Mouse (Mus musculus) liver, embryonic 13.5 days (tissue): Measurements from ENCODE around the gene Adam12. TPM values are rescaled to one million over a fixed set of nuclear protein-coding genes. Genes with fewer than 3 reads are reported as not detected.
A peak's percentile ranks its signal among the peaks of the same experiment; 100 is the strongest.

Experiments
- ATAC-seq: fragments of 200-750 bp; cut with Nextera tagmentation; 2 replicates; pipeline ENCODE4 v1.8.0; 2017; ENCODE audit warnings: low read depth, mild to moderate bottlenecking, moderate number of reproducible peaks, moderate library complexity
- DNase-seq: peaks from one replicate; pipeline ENCODE4 v3.0.0; 2022
- H3K27ac ChIP-seq: fragments of 300-500 bp; sonication (generic); 2 replicates; pipeline ENCODE4 v1.5.1; 2015; ENCODE audit warnings: moderate library complexity, mild to moderate bottlenecking, inconsistent platforms
- H3K27me3 ChIP-seq: fragments of 300-500 bp; sonication (generic); 2 replicates; pipeline ENCODE4 v1.6.1; 2015; ENCODE audit warnings: mild to moderate bottlenecking, inconsistent platforms
- H3K36me3 ChIP-seq: fragments of 300-500 bp; sonication (generic); 2 replicates; pipeline ENCODE4 v1.6.1; 2015; ENCODE audit warnings: mild to moderate bottlenecking, inconsistent platforms
- H3K4me1 ChIP-seq: fragments of 300-500 bp; sonication (generic); replicated peaks from 2 replicates; pipeline ENCODE4 v1.6.1; 2015; ENCODE audit warnings: inconsistent platforms
- H3K4me2 ChIP-seq: fragments of 300-500 bp; sonication (generic); 2 replicates; pipeline ENCODE4 v1.6.1; 2015; ENCODE audit warnings: inconsistent platforms, mild to moderate bottlenecking, moderate library complexity
- H3K4me3 ChIP-seq: fragments of 300-500 bp; sonication (generic); replicated peaks from 2 replicates; pipeline ENCODE4 v1.5.1; 2015; ENCODE audit warnings: mild to moderate bottlenecking, inconsistent platforms
- H3K9ac ChIP-seq: fragments of 300-500 bp; sonication (generic); 2 replicates; pipeline ENCODE4 v1.6.1; 2015; ENCODE audit warnings: mild to moderate bottlenecking, inconsistent platforms
- H3K9me3 ChIP-seq: fragments of 300-500 bp; sonication (generic); replicated peaks from 2 replicates; pipeline ENCODE4 v1.6.1; 2016; ENCODE audit warnings: inconsistent platforms
- WGBS: fragments of 180-500 bp; shearing (Covaris S2); methylation state at CpG from one replicate; pipeline ENCODE4 v1.1.7; 2015; ENCODE audit not compliant: insufficient replicate concordance; 5-methylcytosine and 5-hydroxymethylcytosine counted together
- polyA plus RNA-seq: library from polyadenylated mRNA; unstranded; fragments of >200 nt; fragmentation: Nextera tagmentation; extraction: Ambion mirVana; gene quantifications from 2 replicates; pipeline ENCODE4 v1.2.1, GENCODE M21; 2015

Adam12 gene
- polyA plus RNA-seq, 1 experiment from 2014 or later: 1.5 TPM

DNA sequence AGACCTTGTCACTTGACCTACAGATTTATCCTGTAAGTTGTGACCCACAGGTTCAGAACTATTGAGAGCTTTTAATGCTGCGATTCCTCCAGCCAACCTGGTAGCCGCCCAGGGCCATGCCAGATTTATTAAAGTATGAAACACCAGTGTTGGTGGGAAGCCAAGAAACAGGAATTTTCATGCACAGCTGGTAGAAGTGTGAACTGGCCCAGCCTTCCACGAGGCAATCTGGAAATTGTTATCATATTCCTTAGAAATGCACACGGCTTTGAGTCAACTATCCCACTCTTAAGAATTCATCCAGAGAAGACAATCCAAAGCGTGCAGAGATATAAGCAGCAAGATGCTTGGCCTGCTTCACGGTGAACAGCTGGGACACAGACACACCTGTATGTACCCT, 82.6 kb downstream of the Adam12 start:
- ATAC-seq (no peak), DNase-seq (no peak)
- H3K4me2 ChIP-seq: no peak overlapping the region
- no peak overlapping the region for H3K9ac ChIP-seq
- H3K9me3 ChIP-seq: no peaks in the 10 kb centered on the region
- no peaks in the 10 kb centered on the region for H3K27me3 ChIP-seq
- no peaks in the 10 kb centered on the region for H3K36me3 ChIP-seq
- no peaks in the 10 kb centered on the region for H3K4me1 ChIP-seq
- H3K4me3 ChIP-seq: no peak overlapping the region
- no peak overlapping the region for H3K27ac ChIP-seq
- WGBS: 60% methylated on average over 6 of the region's 6 CpGs

DNA sequence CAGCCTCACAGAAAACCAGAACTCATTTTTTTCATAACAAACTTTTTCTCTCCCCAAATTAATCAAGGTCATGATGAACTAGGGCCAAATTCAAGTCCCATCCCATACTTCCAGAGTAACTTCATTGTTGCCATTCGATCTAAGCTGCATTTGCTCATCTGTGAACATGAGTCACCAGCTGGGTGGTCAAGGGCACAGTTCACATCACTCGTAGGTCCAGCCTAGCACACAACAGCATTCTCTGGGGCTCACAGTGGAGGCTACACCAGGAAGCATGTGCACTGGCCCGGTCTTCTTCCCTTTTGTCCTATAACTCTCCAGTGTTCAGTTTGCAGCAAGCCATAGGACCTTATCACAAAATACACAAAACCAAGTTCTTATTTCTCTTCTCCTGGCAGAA, 84.4 kb downstream of the Adam12 start:
- no peak overlapping the region for H3K4me3 ChIP-seq
- no peaks in the 10 kb centered on the region for H3K4me1 ChIP-seq
- no peak overlapping the region for H3K9ac ChIP-seq
- H3K36me3 ChIP-seq: no peaks in the 10 kb centered on the region
- ATAC-seq: no peak
- H3K4me2 ChIP-seq: no peak overlapping the region
- 57% methylated on average over 3 of the region's 3 CpGs for WGBS
- DNase-seq: no peak
- H3K27ac ChIP-seq: no peak overlapping the region
- H3K9me3 ChIP-seq: no peaks in the 10 kb centered on the region
- H3K27me3 ChIP-seq: no peaks in the 10 kb centered on the region

DNA sequence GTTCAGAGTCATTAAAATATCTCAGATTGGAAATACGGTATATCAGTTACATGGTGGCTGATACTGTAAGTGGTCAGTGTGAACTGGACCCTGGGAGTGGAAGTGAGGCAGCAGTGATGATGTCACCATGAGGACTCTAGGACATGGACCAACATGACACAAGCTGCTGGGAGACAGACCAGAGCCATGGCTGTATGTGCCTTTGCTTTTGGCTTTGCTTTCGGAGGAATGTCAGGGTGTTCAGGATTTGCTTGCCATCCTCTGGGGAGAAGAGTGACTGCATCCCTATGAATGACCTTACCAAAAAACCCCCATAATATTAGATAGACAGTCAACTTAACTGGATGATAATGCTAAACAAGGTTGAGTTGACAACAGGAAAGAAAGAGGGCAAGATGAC, 85.1 kb downstream of the Adam12 start:
- H3K9me3 ChIP-seq: no peaks in the 10 kb centered on the region
- no peaks in the 10 kb centered on the region for H3K4me1 ChIP-seq
- no peaks in the 10 kb centered on the region for H3K36me3 ChIP-seq
- WGBS: 78% methylated on average over 2 of the region's 2 CpGs
- ATAC-seq: no peak
- no peaks in the 10 kb centered on the region for H3K27me3 ChIP-seq
- no peak overlapping the region for H3K27ac ChIP-seq
- no peak overlapping the region for H3K4me2 ChIP-seq
- DNase-seq: no peak
- H3K4me3 ChIP-seq: no peak overlapping the region
- H3K9ac ChIP-seq: no peak overlapping the region

DNA sequence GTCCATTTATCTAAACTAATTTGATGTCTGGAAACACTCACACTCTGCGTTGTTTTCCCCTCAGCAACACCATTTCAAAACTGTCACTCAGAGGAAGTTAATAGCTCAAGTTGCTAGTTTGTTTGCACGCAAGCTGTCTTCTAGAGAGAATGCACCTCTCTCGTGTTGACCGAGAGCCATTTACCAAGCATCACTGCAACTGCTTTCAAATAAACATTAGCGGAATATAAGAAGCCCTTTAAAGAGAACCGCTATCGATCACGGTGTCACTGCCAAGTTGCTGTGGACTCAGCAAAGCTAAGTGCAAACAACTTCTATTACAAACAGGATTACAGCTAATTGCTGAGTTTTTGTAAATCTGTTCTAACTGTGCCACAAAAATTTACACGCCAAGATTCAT, 87.8 kb downstream of the Adam12 start:
- Histone ChIP-seq H3K9ac (no peak overlapping the region), H3K9me3 (no peaks in the 10 kb centered on the region), H3K27ac (no peak overlapping the region), H3K27me3 (no peaks in the 10 kb centered on the region), H3K36me3 (no peaks in the 10 kb centered on the region), H3K4me1 (no peaks in the 10 kb centered on the region), H3K4me2 (no peak overlapping the region), H3K4me3 (no peak overlapping the region)
- no peak for DNase-seq
- no peak for ATAC-seq
- 77% methylated on average over 9 of the region's 9 CpGs for WGBS

DNA sequence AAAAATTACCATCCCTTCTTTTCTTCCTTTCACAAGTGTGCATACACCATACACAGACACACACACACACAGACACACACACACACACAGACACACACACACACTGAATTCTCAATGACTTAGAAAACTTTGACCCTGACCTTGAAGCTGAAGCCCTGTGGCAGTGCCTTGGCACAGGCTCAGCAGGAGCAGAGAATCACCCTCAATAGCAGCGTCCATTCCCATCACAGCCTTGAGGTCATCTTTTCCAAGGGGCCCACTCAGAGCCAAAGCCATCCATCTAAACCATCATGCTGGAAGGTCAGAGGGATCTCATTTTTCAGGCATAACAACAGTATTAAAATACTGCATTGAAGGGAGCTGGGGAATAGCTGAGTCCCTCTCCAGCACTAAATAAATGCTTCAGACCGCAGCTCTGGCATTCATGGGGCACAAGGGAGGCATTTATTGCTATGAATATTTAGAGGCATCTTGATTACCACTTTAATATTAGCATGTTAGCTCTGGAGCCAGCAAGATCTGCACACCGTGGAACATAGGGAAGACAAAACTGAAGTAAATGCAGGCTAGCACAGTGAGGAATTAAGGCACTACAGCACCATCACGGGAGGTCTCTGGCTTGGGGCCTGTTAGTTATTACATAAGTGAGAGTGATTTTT, 92.5 kb downstream of the Adam12 start:
- Histone ChIP-seq H3K9ac (no peak overlapping the region), H3K4me3 (no peak overlapping the region), H3K36me3 (no peaks in the 10 kb centered on the region), H3K27me3 (no peaks in the 10 kb centered on the region), H3K9me3 (no peaks in the 10 kb centered on the region), H3K27ac (no peak overlapping the region), H3K4me1 (no peaks in the 10 kb centered on the region), H3K4me2 (no peak overlapping the region)
- ATAC-seq (no peak), DNase-seq (no peak)
- 64% methylated on average over 4 of the region's 4 CpGs for WGBS

DNA sequence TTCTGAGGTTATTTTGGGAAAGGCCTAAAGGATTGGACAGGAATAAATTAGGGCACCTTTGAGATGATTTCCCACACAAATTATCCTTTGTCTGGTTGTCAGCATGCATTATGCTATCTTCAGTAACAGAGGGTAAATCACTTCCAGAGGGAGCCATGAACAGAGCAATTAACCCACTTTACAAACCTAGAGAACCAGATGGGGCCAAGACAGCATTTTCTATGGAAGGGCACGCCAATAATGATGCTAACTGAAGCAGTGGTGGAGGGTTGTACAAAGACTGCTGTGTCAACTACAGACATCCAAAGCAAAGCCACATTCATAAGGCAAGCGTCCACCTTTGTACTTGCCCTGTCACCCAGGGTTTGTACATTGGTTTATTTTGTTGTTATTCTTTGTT, 99.6 kb downstream of the Adam12 start:
- ATAC-seq: no peak
- no peak overlapping the region for H3K4me2 ChIP-seq
- no peak overlapping the region for H3K9ac ChIP-seq
- H3K4me3 ChIP-seq: no peak overlapping the region
- no peak for DNase-seq
- no peaks in the 10 kb centered on the region for H3K27me3 ChIP-seq
- no peaks in the 10 kb centered on the region for H3K36me3 ChIP-seq
- no peaks in the 10 kb centered on the region for H3K9me3 ChIP-seq
- no peaks in the 10 kb centered on the region; the same call in 1 of the 2 replicates for H3K4me1 ChIP-seq
- no peak overlapping the region for H3K27ac ChIP-seq
- 59% methylated on average over 2 of the region's 2 CpGs for WGBS

DNA sequence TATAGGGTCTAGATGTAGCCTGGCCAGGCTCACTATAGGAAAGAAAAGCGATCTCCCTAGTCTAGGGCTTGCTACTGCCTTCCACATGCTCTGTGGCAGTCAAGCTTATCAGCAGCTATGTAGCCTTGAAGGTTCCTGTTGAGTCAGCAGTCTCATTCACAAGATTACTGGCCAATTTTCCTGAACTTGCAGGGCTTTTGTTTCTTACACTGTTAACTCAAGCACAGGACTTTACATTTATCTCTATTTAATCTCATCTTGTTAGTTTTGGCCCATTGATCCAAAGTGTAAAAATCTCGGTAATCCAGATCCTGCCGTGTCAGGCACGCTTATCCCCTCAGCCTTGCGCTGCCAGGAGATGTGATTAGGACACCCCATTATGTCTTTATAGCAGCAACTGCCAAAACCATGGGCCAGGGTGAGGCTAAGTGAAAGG, 103.8 kb downstream of the Adam12 start:
- DNase-seq: no peak
- no peaks in the 10 kb centered on the region for H3K36me3 ChIP-seq

DNA sequence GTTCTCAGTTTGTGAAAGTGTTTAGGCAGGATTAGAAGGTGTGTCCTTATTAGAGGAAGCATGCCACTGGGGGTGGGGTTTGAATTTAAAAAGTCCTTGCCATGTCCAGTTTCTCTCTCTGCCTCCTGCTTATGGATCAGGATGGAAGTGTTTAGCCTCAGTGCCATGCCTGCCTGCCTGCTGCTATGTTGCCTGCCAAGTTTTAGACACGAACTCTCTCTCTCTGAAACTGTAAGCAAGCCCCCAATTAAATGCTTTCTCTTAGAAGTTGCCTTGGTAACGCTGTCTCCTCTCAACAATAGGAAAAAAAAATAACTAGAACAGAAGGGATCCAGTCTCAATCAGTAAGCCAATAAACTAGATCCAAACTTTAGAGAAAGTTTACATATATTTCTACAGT, 110.5 kb downstream of the Adam12 start:
- H3K27me3 ChIP-seq: no peaks in the 10 kb centered on the region
- no peaks in the 10 kb centered on the region for H3K4me1 ChIP-seq
- H3K27ac ChIP-seq: no peak overlapping the region
- no peak overlapping the region for H3K9ac ChIP-seq
- WGBS: 36% methylated on average over 2 of the region's 2 CpGs
- ATAC-seq: no peak
- H3K4me2 ChIP-seq: no peak overlapping the region
- H3K9me3 ChIP-seq: no peaks in the 10 kb centered on the region
- H3K36me3 ChIP-seq: no peaks in the 10 kb centered on the region
- DNase-seq: no peak
- H3K4me3 ChIP-seq: no peak overlapping the region

More for the DNA sequence above, 103.8 kb downstream of the Adam12 start:
- H3K4me1 ChIP-seq: no peaks in the 10 kb centered on the region; the same call in 1 of the 2 replicates
- no peak overlapping the region for H3K27ac ChIP-seq
- no peak for ATAC-seq
- no peak overlapping the region for H3K4me2 ChIP-seq
- no peaks in the 10 kb centered on the region for H3K27me3 ChIP-seq
- no peak overlapping the region for H3K9ac ChIP-seq
- H3K4me3 ChIP-seq: no peak overlapping the region
- 54% methylated on average over 5 of the region's 5 CpGs for WGBS
- no peaks in the 10 kb centered on the region for H3K9me3 ChIP-seq

DNA sequence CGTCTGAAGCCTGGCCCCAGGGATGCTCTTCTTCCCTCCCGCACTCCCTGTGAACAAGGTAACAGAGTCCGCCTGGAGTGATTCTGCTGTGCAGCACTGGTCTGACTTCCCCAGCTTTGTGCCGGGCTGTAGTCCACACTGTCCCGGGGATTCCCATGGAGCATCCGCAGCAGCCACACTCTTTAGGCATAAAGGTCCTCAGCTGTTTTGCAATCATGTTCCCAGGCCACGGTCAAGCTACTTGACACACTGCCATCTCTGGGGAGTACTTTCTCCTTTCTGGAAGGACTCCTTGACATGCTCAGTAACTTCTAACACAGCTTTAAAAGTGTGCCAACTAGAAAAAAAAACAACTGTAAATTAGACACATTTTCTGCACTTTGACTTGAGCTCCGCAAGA, 116.5 kb downstream of the Adam12 start:
- H3K27ac ChIP-seq: no peak overlapping the region
- no peak overlapping the region for H3K4me2 ChIP-seq
- H3K4me3 ChIP-seq: no peak overlapping the region
- no peaks in the 10 kb centered on the region for H3K4me1 ChIP-seq
- H3K9ac ChIP-seq: no peak overlapping the region
- DNase-seq (no peak), ATAC-seq (no peak)
- H3K9me3 ChIP-seq: no peaks in the 10 kb centered on the region
- WGBS: 66% methylated on average over 8 of the region's 8 CpGs
- no peaks in the 10 kb centered on the region for H3K27me3 ChIP-seq
- no peaks in the 10 kb centered on the region for H3K36me3 ChIP-seq

DNA sequence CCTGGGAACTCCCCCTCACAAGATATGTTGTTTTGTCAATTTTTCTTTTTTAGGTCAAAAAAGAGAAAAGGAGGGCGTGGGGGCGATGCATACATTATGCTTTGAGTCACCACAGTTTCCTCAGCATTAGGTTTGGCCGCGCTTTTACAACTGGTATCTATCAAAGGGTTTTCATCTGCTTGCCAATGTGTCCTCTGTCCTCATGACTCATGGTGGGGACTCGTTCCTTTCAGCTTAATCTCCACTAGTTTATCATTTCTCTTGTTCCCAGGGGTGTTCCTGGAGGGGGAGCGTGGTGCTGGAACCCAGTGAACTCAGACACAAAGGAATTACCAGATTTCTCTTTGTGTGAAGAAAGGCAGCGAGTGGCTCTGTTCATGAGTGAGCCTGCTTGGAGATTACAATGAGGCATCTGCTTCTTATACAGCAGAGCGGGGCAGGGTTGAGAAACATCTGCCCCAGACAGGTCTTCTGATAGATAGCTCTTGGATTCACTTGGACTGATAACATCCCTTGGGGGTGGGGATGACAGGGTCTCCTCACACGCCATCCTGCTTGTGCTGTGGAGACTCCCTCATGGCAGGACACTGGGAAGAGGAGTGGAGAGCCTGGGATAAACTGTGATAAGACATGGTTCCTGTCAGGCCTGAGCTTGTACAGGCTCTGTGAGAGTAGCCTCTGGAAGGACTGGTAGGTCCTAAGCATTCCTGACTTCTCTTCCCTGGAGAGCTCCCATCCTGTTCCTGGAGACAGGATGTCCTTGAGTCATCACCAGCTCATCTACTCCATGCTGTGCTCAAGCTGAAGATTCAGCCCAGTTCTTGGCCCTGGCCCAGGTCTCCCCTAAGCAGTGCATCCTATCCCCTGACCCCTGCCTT, 117.4 kb downstream of the Adam12 start:
- Histone ChIP-seq H3K9ac (no peak overlapping the region), H3K4me1 (no peaks in the 10 kb centered on the region), H3K4me3 (no peak overlapping the region), H3K27me3 (no peaks in the 10 kb centered on the region), H3K36me3 (no peaks in the 10 kb centered on the region), H3K9me3 (no peaks in the 10 kb centered on the region), H3K27ac (no peak overlapping the region), H3K4me2 (no peak overlapping the region)
- ATAC-seq (peak; percentile 39; the same call in 1 of the 2 replicates), DNase-seq (no peak)
- 60% methylated on average over 9 of the region's 9 CpGs for WGBS

DNA sequence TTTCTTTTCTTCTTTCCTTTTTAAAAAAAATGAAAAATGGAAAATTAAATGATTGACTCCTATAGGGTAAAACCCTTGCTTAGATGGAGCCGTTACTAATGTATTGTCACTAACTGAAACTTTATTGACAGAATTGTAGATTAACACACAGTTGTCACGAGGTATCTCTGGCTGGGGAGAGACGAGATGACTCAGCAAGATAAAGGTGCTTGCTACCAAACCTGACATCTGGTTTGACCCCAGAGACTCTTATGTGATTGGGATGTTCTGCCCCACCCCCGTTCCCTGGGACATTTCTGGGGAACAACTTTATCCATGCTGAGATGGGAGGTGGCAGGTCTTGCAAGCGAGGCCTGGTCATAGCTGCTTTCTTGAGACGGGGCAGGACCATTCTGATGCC, 118.1 kb downstream of the Adam12 start:
- no peak for DNase-seq
- no peak overlapping the region for H3K4me3 ChIP-seq
- H3K27me3 ChIP-seq: no peaks in the 10 kb centered on the region
- no peak overlapping the region for H3K4me2 ChIP-seq
- no peak for ATAC-seq
- no peak overlapping the region; the same call in 1 of the 2 replicates for H3K27ac ChIP-seq
- H3K4me1 ChIP-seq: no peaks in the 10 kb centered on the region
- no peaks in the 10 kb centered on the region for H3K9me3 ChIP-seq
- WGBS: 44% methylated on average over 6 of the region's 6 CpGs
- no peak overlapping the region for H3K9ac ChIP-seq
- no peaks in the 10 kb centered on the region for H3K36me3 ChIP-seq

DNA sequence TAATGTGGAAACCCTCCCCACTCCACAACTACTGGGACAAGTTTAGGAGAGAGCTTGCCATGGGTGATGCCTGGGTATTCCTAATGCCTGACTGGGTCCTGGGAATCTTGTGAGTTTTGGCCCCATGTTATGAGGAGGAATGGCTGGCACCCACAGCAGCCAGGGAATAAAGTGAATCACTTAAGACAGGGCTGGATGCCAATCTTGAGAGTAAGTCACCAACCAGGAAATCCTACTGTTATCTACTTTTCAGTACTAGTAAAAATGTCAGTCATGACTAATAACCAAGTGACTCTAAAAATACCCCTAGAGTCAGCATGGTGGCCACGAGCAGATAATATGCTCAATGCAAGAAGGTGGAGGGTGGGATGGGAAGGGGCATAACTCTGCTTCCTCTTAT, 121.8 kb downstream of the Adam12 start:
- no peaks in the 10 kb centered on the region for H3K4me1 ChIP-seq
- no peak overlapping the region for H3K27ac ChIP-seq
- ATAC-seq (no peak), DNase-seq (no peak)
- H3K9ac ChIP-seq: no peak overlapping the region
- H3K36me3 ChIP-seq: no peaks in the 10 kb centered on the region
- H3K9me3 ChIP-seq: no peaks in the 10 kb centered on the region
- WGBS: 30% methylated on average over 1 of the region's 1 CpGs
- no peaks in the 10 kb centered on the region for H3K27me3 ChIP-seq
- no peak overlapping the region for H3K4me3 ChIP-seq
- H3K4me2 ChIP-seq: no peak overlapping the region
